Mouse (Mus musculus): ENCODE measurements around the gene Astl.

DNA sequence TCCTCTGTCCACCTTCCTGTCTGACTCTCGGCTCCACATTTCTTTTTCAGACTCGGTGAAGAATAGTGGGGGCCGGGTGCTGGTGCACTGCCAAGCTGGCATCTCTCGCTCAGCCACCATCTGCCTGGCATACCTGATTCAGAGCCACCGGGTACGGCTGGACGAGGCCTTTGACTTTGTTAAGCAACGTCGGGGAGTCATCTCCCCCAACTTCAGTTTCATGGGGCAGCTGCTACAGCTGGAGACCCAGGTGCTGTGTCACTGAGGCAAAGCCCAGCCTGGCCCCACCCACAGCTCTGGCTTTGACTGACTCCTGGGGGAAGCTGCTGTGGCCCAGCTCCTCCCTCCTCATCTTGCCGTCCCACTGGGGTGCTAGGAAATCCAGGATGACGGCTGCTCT lies 908 bp upstream of the Astl start:
- TF ChIP-seq POLR2A (IDR thresholded peaks at IDR 0.05; ENCODE audit: borderline replicate concordance, insufficient read depth, low read length) (no peak), CTCF (IDR thresholded peaks at IDR 0.05; ENCODE audit: borderline replicate concordance, insufficient read depth, low read depth, low read length) (no peak)

All from cerebellum, adult 2 months (tissue).